Mouse (Mus musculus): ENCODE results near the gene Fam53b.

DNA sequence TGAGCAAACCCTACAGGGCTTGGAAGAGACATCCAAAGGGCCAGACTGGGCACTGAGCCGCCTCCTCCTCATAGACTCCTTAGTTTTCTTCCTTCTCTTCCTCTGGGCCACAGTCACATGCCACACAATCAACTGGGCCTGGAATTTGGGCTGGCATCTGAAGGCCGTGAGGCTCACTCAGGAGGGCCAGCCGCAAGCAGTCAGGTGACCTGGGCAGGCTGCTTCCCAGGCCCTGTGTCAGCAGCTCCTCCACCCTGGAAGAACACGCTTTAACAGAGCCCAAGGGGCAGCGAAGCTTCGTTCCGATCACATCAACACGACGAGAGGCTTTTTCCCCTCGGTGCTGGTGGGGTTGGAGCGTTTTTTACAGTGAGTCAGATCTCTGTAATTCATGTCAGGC lies 11.0 kb downstream of the Fam53b start:
- TF ChIP-seq CTCF (IDR thresholded peaks at IDR 0.05; ENCODE audit: control insufficient read depth, insufficient read depth, low read length): no peak
- no peak for TF ChIP-seq POLR2A (IDR thresholded peaks at IDR 0.05; ENCODE audit: borderline replicate concordance, control insufficient read depth, low read depth, low read length)
